Mouse (Mus musculus) left cerebral cortex, postnatal 10 days (tissue): ENCODE data around the gene Ildr2. TPM values are rescaled to one million over a fixed set of nuclear protein-coding genes. Genes with fewer than 3 reads are reported as not detected.
A peak's percentile ranks its signal among the peaks of the same experiment; 100 is the strongest.

Experiments
- DNase-seq, 2 experiments: peaks; one replicate each; pipeline ENCODE4 v3.0.0; 2021 to 2022; ENCODE audit warnings: low spot score in 2 of 2, mixed read lengths in 1 of 2; ENCODE audit errors: extremely low spot score in 1 of 2
- intact Hi-C: fragments of 180-260 bp; cut with DNase I; formaldehyde crosslinking; loops from one replicate; pipeline ENCODE4 v1.15.1; 2025
- total RNA-seq, 2 experiments: library from RNA; stranded (reverse); gene quantifications; 2 replicates each; pipeline ENCODE4 v1.2.3; 2021

Gene Ildr2
- total RNA-seq, 2 experiments from 2014 or later, result 147 to 154 TPM

GRCm38 (mm10) chr1:166281287-166281686, 27.3 kb downstream of the Ildr2 start:
- no peak for DNase-seq
- intact Hi-C loops, result no loop called here

GRCm38 (mm10) chr1:166281836-166282235, 27.9 kb downstream of the Ildr2 start:
- intact Hi-C loops, result no loop called here
- DNase-seq, result no peak

GRCm38 (mm10) chr1:166282597-166283210, 28.8 kb downstream of the Ildr2 start:
- peak; percentile 81 to 91 for DNase-seq
- intact Hi-C loops, result no loop called here

GRCm38 (mm10) chr1:166283451-166283850, 29.5 kb downstream of the Ildr2 start:
- intact Hi-C loops, result no loop called here
- no peak for DNase-seq

GRCm38 (mm10) chr1:166284390-166284789, 30.5 kb downstream of the Ildr2 start:
- intact Hi-C loops, result no loop called here
- no peak for DNase-seq

- intact Hi-C loops, result no loop called here
Observed at GRCm38 (mm10) chr1:166286231-166286630, 32.3 kb downstream of the Ildr2 start.

GRCm38 (mm10) chr1:166290562-166290961, 36.6 kb downstream of the Ildr2 start:
- DNase-seq, result no peak
- intact Hi-C loops, result no loop called here

More at GRCm38 (mm10) chr1:166286231-166286630, 32.3 kb downstream of the Ildr2 start:
- no peak for DNase-seq

GRCm38 (mm10) chr1:166293086-166293485, 39.1 kb downstream of the Ildr2 start:
- intact Hi-C loops, result no loop called here

GRCm38 (mm10) chr1:166295548-166295947, 41.6 kb downstream of the Ildr2 start:
- intact Hi-C loops, result no loop called here
- DNase-seq, result no peak

More at GRCm38 (mm10) chr1:166293086-166293485, 39.1 kb downstream of the Ildr2 start:
- DNase-seq, result no peak

GRCm38 (mm10) chr1:166296371-166296770, 42.4 kb downstream of the Ildr2 start:
- intact Hi-C loops, result no loop called here
- no peak for DNase-seq

- intact Hi-C loops, result no loop called here
- DNase-seq, result no peak
Observed at GRCm38 (mm10) chr1:166296971-166297370, 43.0 kb downstream of the Ildr2 start.

GRCm38 (mm10) chr1:166297499-166298111, 43.7 kb downstream of the Ildr2 start:
- intact Hi-C loops, result no loop called here
- DNase-seq, result no peak

GRCm38 (mm10) chr1:166298884-166299283, 44.9 kb downstream of the Ildr2 start:
- intact Hi-C loops, result no loop called here
- DNase-seq, result no peak

- intact Hi-C loops, result loop anchor here (5.0 kb wide), 1 partner anchor 43 kb away; no protein-coding TSS in a partner anchor
- DNase-seq, result no peak
Observed at GRCm38 (mm10) chr1:166299821-166300220, 45.9 kb downstream of the Ildr2 start.

GRCm38 (mm10) chr1:166300526-166300925, 46.6 kb downstream of the Ildr2 start:
- intact Hi-C loops, result loop anchor here (5.0 kb wide), 1 partner anchor 43 kb away; no protein-coding TSS in a partner anchor
- no peak for DNase-seq

GRCm38 (mm10) chr1:166304352-166305240, 50.7 kb downstream of the Ildr2 start:
- intact Hi-C loops, result loop anchor here (5.0 kb wide), 1 partner anchor 47 kb away; no protein-coding TSS in a partner anchor
- DNase-seq, result peak in 1 of 2 experiments; percentile 63

- intact Hi-C loops, result no loop called here
- DNase-seq, result no peak
Observed at GRCm38 (mm10) chr1:166308471-166308850, 54.5 kb downstream of the Ildr2 start.

- intact Hi-C loops, result no loop called here
- DNase-seq, result peak in 1 of 2 experiments; percentile 67
Observed at GRCm38 (mm10) chr1:166308851-166309715, 55.1 kb downstream of the Ildr2 start.

- DNase-seq, result no peak
- intact Hi-C loops, result no loop called here
Observed at GRCm38 (mm10) chr1:166311151-166311550, 57.2 kb downstream of the Ildr2 start.
